Mouse (Mus musculus): ENCODE measurements around the gene Pin4. TPM values are rescaled to one million over a fixed set of nuclear protein-coding genes. Genes with fewer than 3 reads are reported as not detected.

Pin4 gene
- total and polyA plus RNA-seq, 3 experiments, result 50.6 to 122 TPM; not detected in 1

GRCm38 (mm10) chrX:102094381-102094904 is 24.8 kb upstream of the Pin4 start:
- H3K4me3 ChIP-seq (ENCODE audit: control insufficient read depth in 1 of 2, insufficient read depth in 1 of 2, low read depth in 2 of 2, low read length in 2 of 2), result no peak overlapping the region
- H3K27me3 ChIP-seq (ENCODE audit: control insufficient read depth in 1 of 2, insufficient read depth in 2 of 2, low read length in 2 of 2), result no peaks in the 10 kb centered on the region; a peak in 1 of 4 replicates
- no peaks in the 10 kb centered on the region for H3K9me3 ChIP-seq (replicated peaks; ENCODE audit: insufficient read depth, low read length)
- no peak overlapping the region for H3K27ac ChIP-seq (ENCODE audit: control insufficient read depth, low read depth, low read length)
- H3K36me3 ChIP-seq (ENCODE audit: control insufficient read depth in 1 of 2, insufficient read depth in 2 of 2, low read length in 2 of 2), result no peaks in the 10 kb centered on the region
- DNase-seq (ENCODE audit: low read depth, low spot score), result no peak
- H3K79me2 ChIP-seq (ENCODE audit: control insufficient read depth, insufficient read depth, low read length, poor library complexity), result no peaks in the 10 kb centered on the region
- H3K9ac ChIP-seq (ENCODE audit: control insufficient read depth, low read depth, low read length, poor library complexity, severe bottlenecking), result no peak overlapping the region
- H3K4me1 ChIP-seq (ENCODE audit: control insufficient read depth in 1 of 2, insufficient read depth in 2 of 2, low read length in 2 of 2), result no peaks in the 10 kb centered on the region
- TF ChIP-seq NRF1 (IDR thresholded peaks at IDR 0.05; ENCODE audit: insufficient read depth, low read depth, low read length, poor library complexity, severe bottlenecking), result no peak
- TF ChIP-seq ZKSCAN1 (IDR thresholded peaks at IDR 0.05; ENCODE audit: low read depth, low read length), result no peak
- TF ChIP-seq JUND (IDR thresholded peaks at IDR 0.05; ENCODE audit: low read depth, low read length), result no peak
- no peak for TF ChIP-seq TBP (IDR thresholded peaks at IDR 0.05; ENCODE audit: low read depth, low read length)
- no peak for TF ChIP-seq CTCF (IDR thresholded peaks at IDR 0.05 in 2 of 3, conservative IDR thresholded peaks at IDR 0.05 in 1 of 3; ENCODE audit: control insufficient read depth in 1 of 3, insufficient read depth in 1 of 3, low read depth in 2 of 3, low read length in 3 of 3, poor library complexity in 1 of 3, severe bottlenecking in 1 of 3)
- no peak for TF ChIP-seq RCOR1 (IDR thresholded peaks at IDR 0.05; ENCODE audit: low read depth, low read length)
- TF ChIP-seq BHLHE40 (IDR thresholded peaks at IDR 0.05; ENCODE audit: borderline replicate concordance, low read depth, low read length), result no peak
- TF ChIP-seq ZMIZ1 (IDR thresholded peaks at IDR 0.05; ENCODE audit: low read depth, low read length), result no peak
- TF ChIP-seq SMC3 (IDR thresholded peaks at IDR 0.05; ENCODE audit: low read depth, low read length), result no peak
- no peak for TF ChIP-seq GABPA (IDR thresholded peaks at IDR 0.05; ENCODE audit: low read depth, low read length)
- no peak for TF ChIP-seq EP300 (IDR thresholded peaks at IDR 0.05; ENCODE audit: low read depth in 1 of 2, low read length in 2 of 2)
- no peak for TF ChIP-seq MYB (IDR thresholded peaks at IDR 0.05; ENCODE audit: low read depth, low read length)
- no peak for TF ChIP-seq USF2 (IDR thresholded peaks at IDR 0.05; ENCODE audit: borderline replicate concordance in 1 of 2, insufficient read depth in 1 of 2, low read depth in 1 of 2, low read length in 2 of 2)
- TF ChIP-seq POLR2A (IDR thresholded peaks at IDR 0.05; ENCODE audit: control insufficient read depth in 1 of 2, insufficient read depth in 1 of 2, low read depth in 1 of 2, low read length in 2 of 2, poor library complexity in 1 of 2), result no peak
- TF ChIP-seq MXI1 (IDR thresholded peaks at IDR 0.05; ENCODE audit: low read depth, low read length), result no peak
- no peak for TF ChIP-seq POLR2AphosphoS2 (IDR thresholded peaks at IDR 0.05; ENCODE audit: low read length)
- no peak for TF ChIP-seq HCFC1 (IDR thresholded peaks at IDR 0.05; ENCODE audit: low read depth, low read length)
- TF ChIP-seq NELFE (IDR thresholded peaks at IDR 0.05; ENCODE audit: low read depth, low read length), result no peak
- TF ChIP-seq SIN3A (IDR thresholded peaks at IDR 0.05; ENCODE audit: low read length), result no peak
- TF ChIP-seq MAX (IDR thresholded peaks at IDR 0.05; ENCODE audit: low read length), result no peak

- Histone ChIP-seq H3K9ac (ENCODE audit: control insufficient read depth, low read depth, low read length, poor library complexity, severe bottlenecking) (no peak overlapping the region), H3K27me3 (ENCODE audit: control insufficient read depth in 1 of 2, insufficient read depth in 2 of 2, low read length in 2 of 2) (no peaks in the 10 kb centered on the region), H3K4me1 (ENCODE audit: control insufficient read depth in 1 of 2, insufficient read depth in 2 of 2, low read length in 2 of 2) (no peaks in the 10 kb centered on the region), H3K4me3 (ENCODE audit: control insufficient read depth in 1 of 2, insufficient read depth in 1 of 2, low read depth in 2 of 2, low read length in 2 of 2) (no peak overlapping the region), H3K79me2 (ENCODE audit: control insufficient read depth, insufficient read depth, low read length, poor library complexity) (no peaks in the 10 kb centered on the region), H3K27ac (ENCODE audit: control insufficient read depth, low read depth, low read length) (no peak overlapping the region), H3K36me3 (ENCODE audit: control insufficient read depth in 1 of 2, insufficient read depth in 2 of 2, low read length in 2 of 2) (no peaks in the 10 kb centered on the region), H3K9me3 (replicated peaks; ENCODE audit: insufficient read depth, low read length) (no peaks in the 10 kb centered on the region)
- no peak for DNase-seq (ENCODE audit: low read depth, low spot score)
- TF ChIP-seq SIN3A (IDR thresholded peaks at IDR 0.05; ENCODE audit: low read length) (no peak), ZMIZ1 (IDR thresholded peaks at IDR 0.05; ENCODE audit: low read depth, low read length) (no peak), ZKSCAN1 (IDR thresholded peaks at IDR 0.05; ENCODE audit: low read depth, low read length) (no peak), EP300 (IDR thresholded peaks at IDR 0.05; ENCODE audit: low read depth in 1 of 2, low read length in 2 of 2) (no peak), NELFE (IDR thresholded peaks at IDR 0.05; ENCODE audit: low read depth, low read length) (no peak), MAX (IDR thresholded peaks at IDR 0.05; ENCODE audit: low read length) (no peak), MEF2A (IDR thresholded peaks at IDR 0.05; ENCODE audit: extremely low read depth, insufficient replicate concordance, low read depth, low read length, poor library complexity, severe bottlenecking) (no peak), ELF1 (IDR thresholded peaks at IDR 0.05; ENCODE audit: low read depth, low read length) (no peak), RAD21 (IDR thresholded peaks at IDR 0.05; ENCODE audit: low read depth, low read length) (no peak), MAZ (IDR thresholded peaks at IDR 0.05; ENCODE audit: low read depth, low read length) (no peak), KAT2A (conservative IDR thresholded peaks at IDR 0.05; ENCODE audit: low read depth, low read length) (no peak), MYB (IDR thresholded peaks at IDR 0.05; ENCODE audit: low read depth, low read length) (no peak), NRF1 (IDR thresholded peaks at IDR 0.05; ENCODE audit: insufficient read depth, low read depth, low read length, poor library complexity, severe bottlenecking) (no peak), CHD1 (IDR thresholded peaks at IDR 0.05; ENCODE audit: low read depth, low read length) (no peak), HCFC1 (IDR thresholded peaks at IDR 0.05; ENCODE audit: low read depth, low read length) (no peak), CTCF (IDR thresholded peaks at IDR 0.05 in 2 of 3, conservative IDR thresholded peaks at IDR 0.05 in 1 of 3; ENCODE audit: control insufficient read depth in 1 of 3, insufficient read depth in 1 of 3, low read depth in 2 of 3, low read length in 3 of 3, poor library complexity in 1 of 3, severe bottlenecking in 1 of 3) (no peak), POLR2AphosphoS5 (IDR thresholded peaks at IDR 0.05; ENCODE audit: borderline replicate concordance, low read depth, low read length) (no peak), TAL1 (IDR thresholded peaks at IDR 0.05; ENCODE audit: low read length) (no peak), ZNF384 (IDR thresholded peaks at IDR 0.05; ENCODE audit: low read depth, low read length) (no peak), E2F4 (IDR thresholded peaks at IDR 0.05; ENCODE audit: borderline replicate concordance, low read depth, low read length) (no peak)
Measured at GRCm38 (mm10) chrX:102101886-102102285, 17.4 kb upstream of the Pin4 start.

Data from MEL (cell line).